16 mouse cellular contexts compared by ENCODE assay signal in genomic region chr14:26557581-26557980, GRCm38 (mm10). TPM values are rescaled to one million over a fixed set of nuclear protein-coding genes. Genes with fewer than 3 reads are reported as not detected.
DNase-seq lines count a peak whose midpoint lies in the region; ATAC-seq lines count a peak whose summit lies in the region.
"Had no signal": no experiment of that assay in that cellular context is flagged by ENCODE, and none has a peak within 500 bp of the region (broad histone marks: within the 10 kb centered on the region; RNA-seq: fewer than 3 reads in every experiment).

No protein-coding gene starts in this region.

- H3K27ac ChIP-seq in embryonic facial prominence, embryonic 14.5 days (replicated peaks; ENCODE audit: low read depth, low read length) = no peak overlapping the region
- H3K27ac ChIP-seq in embryonic facial prominence, embryonic 10.5 days (replicated peaks) = no peak overlapping the region; the same call in 1 of the 2 replicates
- H3K27ac ChIP-seq: embryonic facial prominence, embryonic 12.5 days; forebrain, embryonic 12.5 days; gastrocnemius, adult 2 months; midbrain, embryonic 12.5 days had no signal

- no peaks in the 10 kb centered on the region for H3K36me3 ChIP-seq in embryonic facial prominence, embryonic 14.5 days (ENCODE audit: control insufficient read depth, insufficient read depth, low read length)
- no peaks in the 10 kb centered on the region for H3K36me3 ChIP-seq in embryonic facial prominence, embryonic 10.5 days (replicated peaks)
- H3K36me3 ChIP-seq: embryonic facial prominence, embryonic 12.5 days; forebrain, embryonic 12.5 days; midbrain, embryonic 12.5 days had no signal

- H3K9ac ChIP-seq in embryonic facial prominence, embryonic 14.5 days (ENCODE audit: low read depth, low read length) = no peak overlapping the region
- H3K9ac ChIP-seq: embryonic facial prominence, embryonic 12.5 days; forebrain, embryonic 12.5 days; liver, postnatal 0 days; midbrain, embryonic 12.5 days had no signal

- H3K4me2 ChIP-seq in embryonic facial prominence, embryonic 14.5 days (ENCODE audit: low read depth, low read length) = no peak overlapping the region
- H3K4me2 ChIP-seq: embryonic facial prominence, embryonic 12.5 days; forebrain, embryonic 12.5 days; midbrain, embryonic 12.5 days had no signal

- 0 out of 2 replicates have a peak, but pooled peaks cover 10% of the 10 kb centered on the region for H3K9me3 ChIP-seq in embryonic facial prominence, embryonic 14.5 days (ENCODE audit: control insufficient read depth, low read length)
- 0 out of 2 replicates have a peak, but pooled peaks cover 3% of the 10 kb centered on the region for H3K9me3 ChIP-seq in embryonic facial prominence, embryonic 10.5 days
- H3K9me3 ChIP-seq: embryonic facial prominence, embryonic 12.5 days; forebrain, embryonic 12.5 days; midbrain, embryonic 12.5 days had no signal

- H3K4me3 ChIP-seq in embryonic facial prominence, embryonic 14.5 days (ENCODE audit: low read depth, low read length) = no peak overlapping the region
- no peak overlapping the region for H3K4me3 ChIP-seq in embryonic facial prominence, embryonic 10.5 days
- H3K4me3 ChIP-seq: embryonic facial prominence, embryonic 12.5 days; forebrain, embryonic 12.5 days; gastrocnemius, adult 2 months; midbrain, embryonic 12.5 days had no signal

- H3K4me1 ChIP-seq in embryonic facial prominence, embryonic 14.5 days (ENCODE audit: control insufficient read depth, insufficient read depth, low read length) = no peaks in the 10 kb centered on the region
- peaks cover 8% of the 10 kb centered on the region for H3K4me1 ChIP-seq in embryonic facial prominence, embryonic 10.5 days
- H3K4me1 ChIP-seq: embryonic facial prominence, embryonic 12.5 days; forebrain, embryonic 12.5 days; midbrain, embryonic 12.5 days had no signal

- no peak for ATAC-seq in embryonic facial prominence, embryonic 14.5 days (ENCODE audit: low read depth)
- ATAC-seq: liver, postnatal 0 days had no signal

- H3K27me3 ChIP-seq in embryonic facial prominence, embryonic 14.5 days (replicated peaks; ENCODE audit: control insufficient read depth, insufficient read depth, low read length) = no peaks in the 10 kb centered on the region
- no peaks in the 10 kb centered on the region for H3K27me3 ChIP-seq in embryonic facial prominence, embryonic 10.5 days (replicated peaks; ENCODE audit: low read depth, poor library complexity, severe bottlenecking)
- H3K27me3 ChIP-seq: embryonic facial prominence, embryonic 12.5 days; forebrain, embryonic 12.5 days; midbrain, embryonic 12.5 days had no signal

- 36% methylated on average over 1 of the region's 1 CpGs for WGBS in embryonic facial prominence, embryonic 14.5 days
- 42% methylated on average over 1 of the region's 1 CpGs for WGBS in embryonic facial prominence, embryonic 10.5 days

- DNase-seq in embryonic facial prominence, embryonic 14.5 days (ENCODE audit: low spot score) = peak; percentile 35
- DNase-seq in embryonic facial prominence, embryonic 10.5 days (ENCODE audit: low spot score) = no peak
- DNase-seq in Muller cell, postnatal 12 days (ENCODE audit: inconsistent ontology term) = peak; percentile 67
- peak; percentile 33 to 53 for DNase-seq in kidney, adult 8-10 months
- peak; percentile 14 to 33 for DNase-seq in lung, postnatal 4 days
- DNase-seq in thymus, postnatal 36 days = no peak
- DNase-seq in frontal cortex, adult 2 months (ENCODE audit: extremely low spot score in 1 of 2, low spot score in 1 of 2) = no peak
- DNase-seq in thymus, postnatal 4 days = no peak
- DNase-seq: adrenal gland, postnatal 10 days; gastrocnemius, adult 2 months; heart, postnatal 36 days; layer of hippocampus, postnatal 36 days; liver, postnatal 0 days had no signal

RNA-seq across cellular contexts. Expression of gene Dennd6a, which starts 16.1 kb away (rescaled TPM):
- polyA plus RNA-seq in embryonic facial prominence, embryonic 14.5 days (2014; fragmentation: Nextera tagmentation; extraction: Ambion mirVana) = 27.8 and 28.5 TPM in 2 replicates
- 30.5 and 30.7 TPM in 2 replicates for polyA plus RNA-seq in embryonic facial prominence, embryonic 10.5 days (2016; fragmentation: Nextera tagmentation; extraction: Ambion mirVana)
- polyA plus RNA-seq in frontal cortex, adult 2 months (2012; rRNA removed) = 21.9 and 23.9 TPM in 2 replicates

RNA-seq across cellular contexts. Expression of gene Slmap, which starts 22.9 kb away (rescaled TPM):
- 28.0 and 28.9 TPM in 2 replicates for polyA plus RNA-seq in embryonic facial prominence, embryonic 14.5 days (2014; fragmentation: Nextera tagmentation; extraction: Ambion mirVana)
- polyA plus RNA-seq in embryonic facial prominence, embryonic 10.5 days (2016; fragmentation: Nextera tagmentation; extraction: Ambion mirVana) = 15.8 and 16.7 TPM in 2 replicates
- 54.9 and 58.4 TPM in 2 replicates for polyA plus RNA-seq in frontal cortex, adult 2 months (2012; rRNA removed)

Comparison
In these comparisons a context has a peak if more than half of its experiments do, and no peak if none do; other contexts are left out.
1. DNase-seq: peak in embryonic facial prominence, embryonic 14.5 days (single experiment), Muller cell, postnatal 12 days (single experiment), kidney, adult 8-10 months (2 of 2) and lung, postnatal 4 days (2 of 2); none in embryonic facial prominence, embryonic 10.5 days (single experiment), thymus, postnatal 36 days (0 of 2), frontal cortex, adult 2 months (0 of 2) and thymus, postnatal 4 days (single experiment).